Mouse (Mus musculus): ENCODE measurements around the gene N4bp2.

- TF ChIP-seq CTCF (IDR thresholded peaks at IDR 0.05): no peak
- no peak for TF ChIP-seq EP300 (IDR thresholded peaks at IDR 0.05; ENCODE audit: insufficient read depth, low read depth, low read length)
- TF ChIP-seq POLR2A (IDR thresholded peaks at IDR 0.05; ENCODE audit: insufficient read depth, low read depth, low read length): no peak
Measured at GRCm38 (mm10) chr5:65846958-65847357, 83.6 kb downstream of the N4bp2 start.
